Mouse (Mus musculus) hindbrain, embryonic 14.5 days (tissue): ENCODE measurements at regions not wholly inside any gene's neighbourhood (a gene's known extent, or its start where the extent isn't known, plus 50 kb on each side); places are given as distances from the start of the nearest gene placed in this dataset.
A peak's percentile ranks its signal among the peaks of the same experiment; 100 is the strongest.

Source experiments
- ATAC-seq: fragments of 200-750 bp; cut with Nextera tagmentation; 2 replicates; pipeline ENCODE4 v1.8.0; 2017; ENCODE audit warnings: moderate number of reproducible peaks, mild to moderate bottlenecking, moderate TSS enrichment, moderate library complexity; ENCODE audit not compliant: low FRiP score
- DNase-seq: peaks from one replicate; pipeline ENCODE4 v3.0.0-alpha.2; 2015; ENCODE audit warnings: low spot score
- H3K27ac ChIP-seq: fragments of 300-500 bp; sonication (generic); 2 replicates; pipeline ENCODE4 v1.5.1; 2014; ENCODE audit warnings: mild to moderate bottlenecking, moderate library complexity
- H3K27me3 ChIP-seq: fragments of 300-500 bp; sonication (generic); 2 replicates; pipeline ENCODE4 v1.6.1; 2014; ENCODE audit warnings: mild to moderate bottlenecking, low read length, mixed read lengths; ENCODE audit not compliant: control insufficient read depth, insufficient read depth
- H3K36me3 ChIP-seq: fragments of 300-500 bp; sonication (generic); replicated peaks from 2 replicates; pipeline ENCODE4 v1.6.1; 2014; ENCODE audit not compliant: control insufficient read depth, insufficient read depth
- H3K4me1 ChIP-seq: fragments of 300-500 bp; sonication (generic); replicated peaks from 2 replicates; pipeline ENCODE4 v1.6.1; 2014; ENCODE audit warnings: antibody characterized with exemption, low read length, mixed read lengths; ENCODE audit not compliant: control insufficient read depth, insufficient read depth
- H3K4me2 ChIP-seq: fragments of 300-500 bp; sonication (generic); replicated peaks from 2 replicates; pipeline ENCODE4 v1.6.1; 2014; ENCODE audit warnings: mild to moderate bottlenecking, moderate library complexity
- H3K4me3 ChIP-seq: fragments of 300-500 bp; sonication (generic); replicated peaks from 2 replicates; pipeline ENCODE4 v1.5.1; 2014; ENCODE audit warnings: mild to moderate bottlenecking, low read length
- H3K9ac ChIP-seq: fragments of 300-500 bp; sonication (generic); 2 replicates; pipeline ENCODE4 v1.6.1; 2014
- H3K9me3 ChIP-seq: fragments of 300-500 bp; sonication (generic); 2 replicates; pipeline ENCODE4 v1.6.1; 2016; ENCODE audit warnings: low read length; ENCODE audit not compliant: control insufficient read depth
- WGBS: fragments of 180-500 bp; shearing (Covaris S2); extraction: QIAGEN DNeasy Blood & Tissue Kit; methylation state at CpG from one replicate; pipeline ENCODE4 v1.1.7; 2014; 5-methylcytosine and 5-hydroxymethylcytosine counted together

- DNase-seq (no peak), ATAC-seq (no peak)
- 37% methylated on average over 13 of the region's 13 CpGs for WGBS
- Histone ChIP-seq H3K9ac (no peak overlapping the region), H3K9me3 (no peaks in the 10 kb centered on the region), H3K4me2 (no peak overlapping the region), H3K27ac (no peak overlapping the region), H3K27me3 (no peaks in the 10 kb centered on the region), H3K4me1 (no peaks in the 10 kb centered on the region), H3K4me3 (no peak overlapping the region), H3K36me3 (no peaks in the 10 kb centered on the region)
These were observed 99.4 kb downstream of the Il20rb start for GRCm38 (mm10) chr9:100387171-100387685.

GRCm38 (mm10) chr9:100382492-100382891 is 104.1 kb downstream of the Il20rb start:
- H3K36me3 ChIP-seq, result no peaks in the 10 kb centered on the region
- H3K9ac ChIP-seq, result no peak overlapping the region
- ATAC-seq (no peak), DNase-seq (peak; percentile 57)
- no peak overlapping the region for H3K27ac ChIP-seq
- 62% methylated on average over 5 of the region's 5 CpGs for WGBS
- H3K4me1 ChIP-seq, result no peaks in the 10 kb centered on the region
- H3K4me2 ChIP-seq, result no peak overlapping the region
- H3K4me3 ChIP-seq, result no peak overlapping the region
- no peaks in the 10 kb centered on the region for H3K27me3 ChIP-seq
- H3K9me3 ChIP-seq, result no peaks in the 10 kb centered on the region

GRCm38 (mm10) chr9:100369921-100370320 is 116.7 kb downstream of the Il20rb start:
- Histone ChIP-seq H3K4me3 (no peak overlapping the region), H3K36me3 (no peaks in the 10 kb centered on the region), H3K4me1 (no peaks in the 10 kb centered on the region), H3K4me2 (no peak overlapping the region), H3K9ac (no peak overlapping the region), H3K9me3 (0 out of 2 replicates have a peak, but pooled peaks cover 3% of the 10 kb centered on the region), H3K27me3 (no peaks in the 10 kb centered on the region), H3K27ac (no peak overlapping the region)
- 88% methylated on average over 5 of the region's 5 CpGs for WGBS
- no peak for ATAC-seq
- no peak for DNase-seq

GRCm38 (mm10) chr9:100366816-100367215 is 119.8 kb downstream of the Il20rb start:
- Histone ChIP-seq H3K4me1 (no peaks in the 10 kb centered on the region), H3K4me2 (no peak overlapping the region), H3K9ac (no peak overlapping the region), H3K9me3 (no peaks in the 10 kb centered on the region), H3K4me3 (no peak overlapping the region), H3K27ac (no peak overlapping the region), H3K36me3 (no peaks in the 10 kb centered on the region), H3K27me3 (no peaks in the 10 kb centered on the region)
- ATAC-seq (no peak), DNase-seq (no peak)
- WGBS, result 76% methylated on average over 6 of the region's 6 CpGs

- H3K9me3 ChIP-seq, result no peaks in the 10 kb centered on the region
- no peaks in the 10 kb centered on the region for H3K36me3 ChIP-seq
- no peaks in the 10 kb centered on the region for H3K27me3 ChIP-seq
- no peak overlapping the region for H3K9ac ChIP-seq
- no peak overlapping the region for H3K4me2 ChIP-seq
- 67% methylated on average over 9 of the region's 9 CpGs for WGBS
- H3K4me3 ChIP-seq, result no peak overlapping the region
- DNase-seq (no peak), ATAC-seq (no peak)
- no peak overlapping the region for H3K27ac ChIP-seq
- no peaks in the 10 kb centered on the region for H3K4me1 ChIP-seq
These were observed 126.5 kb downstream of the Il20rb start for GRCm38 (mm10) chr9:100359934-100360716.

GRCm38 (mm10) chr9:100357553-100357952 is 129.0 kb downstream of the Il20rb start:
- Histone ChIP-seq H3K36me3 (no peaks in the 10 kb centered on the region), H3K4me1 (no peaks in the 10 kb centered on the region), H3K4me2 (no peak overlapping the region), H3K9ac (no peak overlapping the region), H3K4me3 (no peak overlapping the region), H3K9me3 (no peaks in the 10 kb centered on the region), H3K27ac (no peak overlapping the region), H3K27me3 (no peaks in the 10 kb centered on the region)
- DNase-seq, result no peak
- no peak for ATAC-seq
- 59% methylated on average over 12 of the region's 12 CpGs for WGBS

- WGBS, result 70% methylated on average over 8 of the region's 8 CpGs
- no peak overlapping the region for H3K27ac ChIP-seq
- no peak for ATAC-seq
- no peaks in the 10 kb centered on the region for H3K27me3 ChIP-seq
- no peak for DNase-seq
- H3K4me1 ChIP-seq, result no peaks in the 10 kb centered on the region
- no peak overlapping the region for H3K4me2 ChIP-seq
- H3K36me3 ChIP-seq, result no peaks in the 10 kb centered on the region
- H3K4me3 ChIP-seq, result no peak overlapping the region
- H3K9ac ChIP-seq, result no peak overlapping the region
- H3K9me3 ChIP-seq, result no peaks in the 10 kb centered on the region
These were observed 145.8 kb downstream of the Il20rb start for GRCm38 (mm10) chr9:100340796-100341195.

- ATAC-seq (no peak), DNase-seq (no peak)
- Histone ChIP-seq H3K4me1 (0 out of 2 replicates have a peak, but pooled peaks cover 5% of the 10 kb centered on the region), H3K9me3 (0 out of 2 replicates have a peak, but pooled peaks cover 6% of the 10 kb centered on the region), H3K9ac (no peak overlapping the region), H3K27me3 (no peaks in the 10 kb centered on the region), H3K27ac (no peak overlapping the region), H3K4me2 (no peak overlapping the region), H3K36me3 (no peaks in the 10 kb centered on the region), H3K4me3 (no peak overlapping the region)
- 73% methylated on average over 5 of the region's 5 CpGs for WGBS
These were observed 178.8 kb downstream of the Il20rb start for GRCm38 (mm10) chr9:100307765-100308164.

- DNase-seq (peak; percentile 26), ATAC-seq (no peak)
- H3K4me3 ChIP-seq, result no peak overlapping the region
- H3K9me3 ChIP-seq, result 0 out of 2 replicates have a peak, but pooled peaks cover 6% of the 10 kb centered on the region
- 0 out of 2 replicates have a peak, but pooled peaks cover 5% of the 10 kb centered on the region for H3K4me1 ChIP-seq
- no peaks in the 10 kb centered on the region for H3K27me3 ChIP-seq
- 68% methylated on average over 2 of the region's 2 CpGs for WGBS
- no peaks in the 10 kb centered on the region for H3K36me3 ChIP-seq
- no peak overlapping the region for H3K4me2 ChIP-seq
- no peak overlapping the region for H3K9ac ChIP-seq
- no peak overlapping the region for H3K27ac ChIP-seq
These were observed 179.2 kb downstream of the Il20rb start for GRCm38 (mm10) chr9:100307364-100307763.
